Mouse (Mus musculus) kidney, adult 2 months (tissue): ENCODE data around the gene Dnajc25. TPM values are rescaled to one million over a fixed set of nuclear protein-coding genes. Genes with fewer than 3 reads are reported as not detected.

Source experiments
- DNase-seq: peaks from one replicate; pipeline ENCODE4 v3.0.0; 2021
- H3K27ac ChIP-seq: fragments of 200-500 bp; 2 replicates; pipeline ENCODE4 v1.5.1; 2012; ENCODE audit warnings: low read depth, low read length, control low read depth, inconsistent platforms; ENCODE audit not compliant: insufficient read depth
- H3K27me3 ChIP-seq: fragments of 200-500 bp; replicated peaks from 2 replicates; pipeline ENCODE4 v1.6.1; 2012; ENCODE audit warnings: mild to moderate bottlenecking, moderate library complexity, low read length, inconsistent platforms; ENCODE audit not compliant: control insufficient read depth, insufficient read depth
- H3K36me3 ChIP-seq: fragments of 200-500 bp; 2 replicates; pipeline ENCODE4 v1.6.1; 2012; ENCODE audit warnings: mild to moderate bottlenecking, moderate library complexity, low read length, inconsistent platforms; ENCODE audit not compliant: control insufficient read depth, insufficient read depth
- H3K4me1 ChIP-seq: fragments of 200-500 bp; 2 replicates; pipeline ENCODE4 v1.6.1; 2011; ENCODE audit warnings: low read length; ENCODE audit not compliant: control insufficient read depth, insufficient read depth
- H3K4me3 ChIP-seq: fragments of 200-500 bp; 2 replicates; pipeline ENCODE4 v1.5.1; 2011; ENCODE audit warnings: mild to moderate bottlenecking, low read depth, low read length, control low read depth; ENCODE audit not compliant: insufficient read depth
- CTCF ChIP-seq: fragments of 200-500 bp; conservative IDR thresholded peaks from 2 replicates; pipeline ENCODE4 v1.5.1; 2011; ENCODE audit warnings: low read depth, mild to moderate bottlenecking, control low read depth, low read length, moderate library complexity, mixed read lengths; ENCODE audit not compliant: insufficient read depth, insufficient read length
- POLR2A ChIP-seq: fragments of 200-500 bp; IDR thresholded peaks from one replicate; pipeline ENCODE4 v1.6.1; 2011; ENCODE audit warnings: low read depth, low read length, control low read depth
- WGBS: fragments of 180-500 bp; shearing (Covaris S2); methylation state at CpG from one replicate; pipeline ENCODE4 v1.1.7; 2018; 5-methylcytosine and 5-hydroxymethylcytosine counted together
- polyA plus RNA-seq: library from polyadenylated mRNA; depleted of rRNA; stranded (reverse); fragments of >200 nt; gene quantifications from 2 replicates; pipeline ENCODE4 v1.2.3, GENCODE M21; 2012

Dnajc25 gene
- polyA plus RNA-seq, 1 experiment = 2.7 TPM

- 86% methylated on average over 11 of the region's 11 CpGs for WGBS
- no peak overlapping the region for H3K27ac ChIP-seq
- no peak overlapping the region for H3K4me3 ChIP-seq
- DNase-seq = no peak
- H3K4me1 ChIP-seq = no peaks in the 10 kb centered on the region
- no peaks in the 10 kb centered on the region for H3K27me3 ChIP-seq
- H3K36me3 ChIP-seq = no peaks in the 10 kb centered on the region
- no peak for TF ChIP-seq POLR2A
- TF ChIP-seq CTCF = no peak
Observed at GRCm38 (mm10) chr4:59040397-59041287, 45.8 kb downstream of the Dnajc25 start.

GRCm38 (mm10) chr4:59043074-59043473 is 48.2 kb downstream of the Dnajc25 start:
- H3K4me1 ChIP-seq = no peaks in the 10 kb centered on the region
- H3K27me3 ChIP-seq = no peaks in the 10 kb centered on the region
- no peak for DNase-seq
- H3K4me3 ChIP-seq = no peak overlapping the region
- H3K27ac ChIP-seq = no peak overlapping the region
- TF ChIP-seq CTCF (no peak), POLR2A (no peak)
- H3K36me3 ChIP-seq = no peaks in the 10 kb centered on the region
- WGBS = 92% methylated on average over 5 of the region's 5 CpGs

GRCm38 (mm10) chr4:59043891-59044290 is 49.0 kb downstream of the Dnajc25 start:
- Histone ChIP-seq H3K4me1 (no peaks in the 10 kb centered on the region), H3K27me3 (no peaks in the 10 kb centered on the region), H3K4me3 (no peak overlapping the region), H3K27ac (no peak overlapping the region), H3K36me3 (no peaks in the 10 kb centered on the region)
- TF ChIP-seq CTCF (no peak), POLR2A (no peak)
- 93% methylated on average over 6 of the region's 6 CpGs for WGBS
- no peak for DNase-seq

DNA sequence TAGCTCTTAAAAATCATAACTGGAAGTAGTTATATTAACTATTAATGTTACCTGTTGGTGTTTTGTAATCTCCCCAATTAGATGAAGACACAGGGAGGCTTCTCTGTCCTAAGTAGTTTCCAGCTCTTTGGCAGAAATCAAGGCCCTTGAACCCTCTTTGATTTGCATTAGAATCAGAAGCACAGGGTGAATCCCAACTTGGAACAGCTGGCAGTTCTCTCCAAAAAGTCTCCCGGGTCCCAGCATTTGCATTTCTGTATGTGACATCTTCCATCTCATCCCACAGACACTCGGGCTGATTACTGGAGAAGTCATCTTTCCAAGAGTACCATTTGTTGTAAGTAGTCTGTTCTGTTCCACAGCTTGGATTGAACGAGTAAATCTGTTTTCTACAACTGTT is 52.4 kb downstream of the Dnajc25 start:
- DNase-seq = no peak
- TF ChIP-seq CTCF = no peak
- TF ChIP-seq POLR2A = no peak
- H3K36me3 ChIP-seq = no peaks in the 10 kb centered on the region
- WGBS = 42% methylated on average over 3 of the region's 3 CpGs
- H3K4me3 ChIP-seq = no peak overlapping the region
- no peak overlapping the region for H3K27ac ChIP-seq
- no peaks in the 10 kb centered on the region for H3K27me3 ChIP-seq
- no peaks in the 10 kb centered on the region for H3K4me1 ChIP-seq

GRCm38 (mm10) chr4:59051081-59051480 is 56.2 kb downstream of the Dnajc25 start:
- H3K4me1 ChIP-seq = no peaks in the 10 kb centered on the region
- H3K4me3 ChIP-seq = no peak overlapping the region
- no peak for DNase-seq
- TF ChIP-seq CTCF (no peak), POLR2A (no peak)
- no peaks in the 10 kb centered on the region for H3K36me3 ChIP-seq
- no peak overlapping the region for H3K27ac ChIP-seq
- 98% methylated on average over 1 of the region's 1 CpGs for WGBS
- no peaks in the 10 kb centered on the region for H3K27me3 ChIP-seq

GRCm38 (mm10) chr4:59057929-59058328 is 63.1 kb downstream of the Dnajc25 start:
- TF ChIP-seq POLR2A = no peak
- TF ChIP-seq CTCF = no peak
- 77% methylated on average over 3 of the region's 3 CpGs for WGBS
- Histone ChIP-seq H3K27ac (no peak overlapping the region), H3K4me3 (no peak overlapping the region), H3K27me3 (no peaks in the 10 kb centered on the region), H3K36me3 (no peaks in the 10 kb centered on the region), H3K4me1 (no peaks in the 10 kb centered on the region)
- no peak for DNase-seq

- no peaks in the 10 kb centered on the region for H3K4me1 ChIP-seq
- H3K27me3 ChIP-seq = no peaks in the 10 kb centered on the region
- no peak overlapping the region for H3K4me3 ChIP-seq
- no peak for TF ChIP-seq POLR2A
- no peak for TF ChIP-seq CTCF
- WGBS = 72% methylated on average over 12 of the region's 12 CpGs
- no peak for DNase-seq
- H3K36me3 ChIP-seq = no peaks in the 10 kb centered on the region
- no peak overlapping the region for H3K27ac ChIP-seq
Observed at GRCm38 (mm10) chr4:59062526-59062925, 67.7 kb downstream of the Dnajc25 start.
